Mouse (Mus musculus): ENCODE measurements at regions not wholly inside any gene's neighbourhood (a gene's known extent, or its start where the extent isn't known, plus 50 kb on each side); places are given as distances from the start of the nearest gene placed in this dataset.

DNA sequence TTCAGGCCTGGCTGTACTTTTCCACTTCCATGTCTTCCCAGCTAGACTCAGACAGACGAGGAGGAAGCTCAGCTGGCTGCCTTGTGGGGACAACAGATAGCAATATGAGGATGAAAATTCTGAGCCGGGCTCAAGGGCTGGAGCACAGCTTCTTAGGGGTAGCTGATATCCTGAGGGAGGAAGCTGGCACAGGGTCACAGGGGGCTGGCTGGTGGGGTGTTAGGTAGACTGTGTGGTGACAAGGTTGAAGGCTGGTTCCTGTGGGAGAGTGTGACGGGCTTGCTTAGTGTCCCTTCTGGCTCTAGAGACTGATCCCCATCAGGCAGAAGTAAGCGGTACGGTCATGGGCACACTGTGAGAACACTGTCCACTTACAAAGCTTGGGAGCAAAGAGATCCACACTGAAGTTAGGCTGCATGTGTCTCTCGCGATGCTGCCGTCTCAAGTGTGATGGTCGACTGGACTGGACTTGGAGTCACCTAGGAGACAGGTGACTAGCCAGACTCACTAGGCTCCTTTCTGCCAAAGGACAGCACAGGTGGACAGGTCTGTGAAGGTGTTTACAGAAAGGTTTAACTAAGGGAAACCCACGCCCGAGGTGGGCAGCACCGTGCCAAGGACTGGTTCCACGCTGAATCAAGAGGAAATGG lies 111.1 kb upstream of the S1pr3 start:
- no peaks in the 10 kb centered on the region for H3K79me2 ChIP-seq (ENCODE audit: control insufficient read depth, insufficient read depth)
- no peaks in the 10 kb centered on the region for H3K27me3 ChIP-seq (ENCODE audit: control insufficient read depth, insufficient read depth, insufficient read length)
- TF ChIP-seq MAX (IDR thresholded peaks at IDR 0.05), result no peak
- TF ChIP-seq CEBPB (IDR thresholded peaks at IDR 0.05; ENCODE audit: low read depth), result no peak
- no peak for TF ChIP-seq CTCF (IDR thresholded peaks at IDR 0.05; ENCODE audit: control insufficient read depth, insufficient read depth, insufficient read length)
- TF ChIP-seq USF1 (IDR thresholded peaks at IDR 0.05; ENCODE audit: low read depth), result no peak
- TF ChIP-seq MYOG (IDR thresholded peaks at IDR 0.05; ENCODE audit: control insufficient read depth, extremely low read depth, insufficient read length), result no peak
- TF ChIP-seq FOSL1 (IDR thresholded peaks at IDR 0.05; ENCODE audit: insufficient read depth, low read length, poor library complexity, severe bottlenecking), result no peak
- no peak for TF ChIP-seq MYOD1 (IDR thresholded peaks at IDR 0.05; ENCODE audit: control insufficient read depth, insufficient read length, low read depth)
- H3K36me3 ChIP-seq (ENCODE audit: control insufficient read depth, insufficient read depth), result no peaks in the 10 kb centered on the region
- no peaks in the 10 kb centered on the region for H3K79me3 ChIP-seq (ENCODE audit: low read depth)
- H3K4me3 ChIP-seq (ENCODE audit: insufficient read depth, poor library complexity, severe bottlenecking), result no peak overlapping the region
- no peak overlapping the region for H3ac ChIP-seq (ENCODE audit: control insufficient read depth, insufficient read length, low read depth)

DNA sequence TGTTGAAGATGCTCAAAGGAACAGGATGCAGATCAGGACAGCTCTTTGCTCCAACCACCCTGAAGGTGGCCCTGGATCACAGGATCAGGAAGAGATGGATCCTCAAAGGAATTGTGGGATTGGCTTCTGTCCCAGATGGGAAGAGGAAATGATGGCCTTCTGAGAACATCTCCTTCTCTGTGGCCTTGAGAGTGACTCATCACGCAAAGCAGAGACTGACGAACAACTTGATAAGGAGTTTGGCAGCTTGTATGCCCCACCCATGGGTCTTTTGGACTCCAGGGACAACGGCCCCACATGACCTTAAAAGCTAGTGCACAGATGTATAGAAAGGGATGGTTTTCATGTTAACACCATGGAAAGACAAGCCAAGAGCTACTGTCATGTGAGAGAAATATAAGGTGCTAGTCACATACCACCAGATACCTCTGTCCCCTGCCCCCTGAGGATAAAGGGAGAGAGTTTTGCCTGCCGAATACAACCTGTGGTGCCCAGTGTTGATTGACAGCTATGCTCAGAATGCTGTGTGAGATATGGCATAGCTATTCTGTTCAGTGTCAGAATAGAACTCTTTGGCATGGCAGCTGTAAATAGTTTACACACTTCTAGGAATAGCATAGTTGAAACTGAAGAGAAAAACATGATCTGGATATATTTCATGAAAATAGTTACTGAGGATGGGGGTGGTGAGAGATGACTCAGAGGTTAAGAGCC lies 109.2 kb upstream of the S1pr3 start:
- Histone ChIP-seq H3K79me2 (ENCODE audit: control insufficient read depth, insufficient read depth) (no peaks in the 10 kb centered on the region), H3K4me3 (ENCODE audit: insufficient read depth, poor library complexity, severe bottlenecking) (no peak overlapping the region), H3K27me3 (ENCODE audit: control insufficient read depth, insufficient read depth, insufficient read length) (no peaks in the 10 kb centered on the region), H3K79me3 (ENCODE audit: low read depth) (no peaks in the 10 kb centered on the region), H3ac (ENCODE audit: control insufficient read depth, insufficient read length, low read depth) (no peak overlapping the region), H3K36me3 (ENCODE audit: control insufficient read depth, insufficient read depth) (no peaks in the 10 kb centered on the region)
- TF ChIP-seq MYOD1 (IDR thresholded peaks at IDR 0.05; ENCODE audit: control insufficient read depth, insufficient read length, low read depth) (peak; percentile 39), FOSL1 (IDR thresholded peaks at IDR 0.05; ENCODE audit: insufficient read depth, low read length, poor library complexity, severe bottlenecking) (peak; percentile 81), CEBPB (IDR thresholded peaks at IDR 0.05; ENCODE audit: low read depth) (no peak), USF1 (IDR thresholded peaks at IDR 0.05; ENCODE audit: low read depth) (peak; percentile 81), MAX (IDR thresholded peaks at IDR 0.05) (peak; percentile 55), CTCF (IDR thresholded peaks at IDR 0.05; ENCODE audit: control insufficient read depth, insufficient read depth, insufficient read length) (no peak), MYOG (IDR thresholded peaks at IDR 0.05; ENCODE audit: control insufficient read depth, extremely low read depth, insufficient read length) (no peak)

DNA sequence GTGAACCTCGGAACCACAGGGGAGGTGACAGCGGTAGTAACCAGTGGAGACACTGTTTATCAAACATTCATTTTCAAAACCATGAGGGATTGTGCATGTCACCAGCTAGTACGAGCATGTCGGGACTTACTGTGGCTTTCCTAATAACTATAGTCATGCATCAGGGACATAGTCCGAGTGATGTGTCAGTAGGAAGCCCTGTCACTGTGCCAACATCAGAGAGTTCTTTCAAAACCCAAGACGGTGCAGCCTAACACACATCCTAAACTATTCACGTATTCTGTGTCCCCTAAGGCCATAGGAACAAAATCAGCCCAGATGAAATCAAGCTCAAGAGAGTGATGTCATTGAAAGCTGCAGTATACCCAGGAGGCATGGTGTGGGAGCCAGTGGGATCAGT lies 107.0 kb upstream of the S1pr3 start:
- H3K4me3 ChIP-seq (ENCODE audit: insufficient read depth, poor library complexity, severe bottlenecking), result no peak overlapping the region
- no peak overlapping the region for H3ac ChIP-seq (ENCODE audit: control insufficient read depth, insufficient read length, low read depth)
- no peaks in the 10 kb centered on the region for H3K79me3 ChIP-seq (ENCODE audit: low read depth)
- no peaks in the 10 kb centered on the region for H3K27me3 ChIP-seq (ENCODE audit: control insufficient read depth, insufficient read depth, insufficient read length)
- no peaks in the 10 kb centered on the region for H3K79me2 ChIP-seq (ENCODE audit: control insufficient read depth, insufficient read depth)
- no peak for TF ChIP-seq MAX (IDR thresholded peaks at IDR 0.05)
- no peak for TF ChIP-seq FOSL1 (IDR thresholded peaks at IDR 0.05; ENCODE audit: insufficient read depth, low read length, poor library complexity, severe bottlenecking)
- TF ChIP-seq USF1 (IDR thresholded peaks at IDR 0.05; ENCODE audit: low read depth), result no peak
- TF ChIP-seq MYOG (IDR thresholded peaks at IDR 0.05; ENCODE audit: control insufficient read depth, extremely low read depth, insufficient read length), result no peak
- no peak for TF ChIP-seq CTCF (IDR thresholded peaks at IDR 0.05; ENCODE audit: control insufficient read depth, insufficient read depth, insufficient read length)
- no peak for TF ChIP-seq CEBPB (IDR thresholded peaks at IDR 0.05; ENCODE audit: low read depth)
- no peak for TF ChIP-seq MYOD1 (IDR thresholded peaks at IDR 0.05; ENCODE audit: control insufficient read depth, insufficient read length, low read depth)
- no peaks in the 10 kb centered on the region for H3K36me3 ChIP-seq (ENCODE audit: control insufficient read depth, insufficient read depth)

DNA sequence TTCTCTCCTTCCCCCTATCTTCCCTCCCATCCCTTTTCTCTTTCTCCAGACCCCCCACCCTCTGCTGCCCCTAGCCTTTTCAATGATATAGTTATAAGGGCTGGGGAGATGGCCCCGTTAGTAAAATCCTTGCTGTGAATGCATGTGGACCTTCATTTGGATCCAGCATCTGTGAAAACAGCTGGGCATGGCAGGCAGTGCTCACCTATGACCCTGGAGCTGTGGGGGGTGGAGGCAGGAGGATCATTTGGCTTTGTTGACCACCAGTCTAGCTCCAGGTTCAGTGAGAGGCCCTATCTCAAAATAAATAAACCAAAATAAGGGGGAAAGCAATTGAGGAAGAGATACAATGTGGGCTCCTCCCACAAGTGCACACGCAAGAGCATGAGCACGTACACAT lies 105.3 kb upstream of the S1pr3 start:
- H3K27me3 ChIP-seq (ENCODE audit: control insufficient read depth, insufficient read depth, insufficient read length), result no peaks in the 10 kb centered on the region
- TF ChIP-seq USF1 (IDR thresholded peaks at IDR 0.05; ENCODE audit: low read depth) (no peak), MYOD1 (IDR thresholded peaks at IDR 0.05; ENCODE audit: control insufficient read depth, insufficient read length, low read depth) (no peak), CEBPB (IDR thresholded peaks at IDR 0.05; ENCODE audit: low read depth) (no peak), CTCF (IDR thresholded peaks at IDR 0.05; ENCODE audit: control insufficient read depth, insufficient read depth, insufficient read length) (no peak), FOSL1 (IDR thresholded peaks at IDR 0.05; ENCODE audit: insufficient read depth, low read length, poor library complexity, severe bottlenecking) (no peak), MYOG (IDR thresholded peaks at IDR 0.05; ENCODE audit: control insufficient read depth, extremely low read depth, insufficient read length) (no peak), MAX (IDR thresholded peaks at IDR 0.05) (no peak)
- H3K79me2 ChIP-seq (ENCODE audit: control insufficient read depth, insufficient read depth), result no peaks in the 10 kb centered on the region
- no peak overlapping the region for H3K4me3 ChIP-seq (ENCODE audit: insufficient read depth, poor library complexity, severe bottlenecking)
- no peaks in the 10 kb centered on the region for H3K79me3 ChIP-seq (ENCODE audit: low read depth)
- H3K36me3 ChIP-seq (ENCODE audit: control insufficient read depth, insufficient read depth), result no peaks in the 10 kb centered on the region
- H3ac ChIP-seq (ENCODE audit: control insufficient read depth, insufficient read length, low read depth), result no peak overlapping the region

DNA sequence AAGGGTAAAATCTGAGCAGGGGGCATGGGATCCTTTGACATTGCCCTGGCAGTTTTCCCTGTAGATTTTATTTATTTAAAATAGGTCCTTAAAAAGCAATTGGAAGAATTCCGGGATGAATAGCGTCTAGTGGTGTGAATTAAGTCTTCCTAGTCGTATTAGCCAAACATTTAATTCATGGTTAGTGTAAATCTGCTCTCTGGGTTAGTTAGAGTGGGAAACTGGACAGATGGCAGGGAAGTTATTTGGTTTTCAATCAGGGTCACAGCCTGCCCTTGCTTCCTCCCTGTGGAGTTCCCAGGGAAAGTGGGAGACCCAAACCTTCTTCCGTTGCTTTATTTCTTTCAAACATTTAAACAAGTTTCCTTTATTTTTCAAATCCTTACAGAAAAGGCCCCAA lies 103.8 kb upstream of the S1pr3 start:
- Histone ChIP-seq H3K36me3 (ENCODE audit: control insufficient read depth, insufficient read depth) (no peaks in the 10 kb centered on the region), H3K79me3 (ENCODE audit: low read depth) (no peaks in the 10 kb centered on the region), H3K79me2 (ENCODE audit: control insufficient read depth, insufficient read depth) (no peaks in the 10 kb centered on the region), H3ac (ENCODE audit: control insufficient read depth, insufficient read length, low read depth) (no peak overlapping the region), H3K4me3 (ENCODE audit: insufficient read depth, poor library complexity, severe bottlenecking) (no peak overlapping the region), H3K27me3 (ENCODE audit: control insufficient read depth, insufficient read depth, insufficient read length) (no peaks in the 10 kb centered on the region)
- TF ChIP-seq MYOG (IDR thresholded peaks at IDR 0.05; ENCODE audit: control insufficient read depth, extremely low read depth, insufficient read length) (no peak), USF1 (IDR thresholded peaks at IDR 0.05; ENCODE audit: low read depth) (no peak), MYOD1 (IDR thresholded peaks at IDR 0.05; ENCODE audit: control insufficient read depth, insufficient read length, low read depth) (no peak), FOSL1 (IDR thresholded peaks at IDR 0.05; ENCODE audit: insufficient read depth, low read length, poor library complexity, severe bottlenecking) (no peak)
